Mouse (Mus musculus) C2C12 (cell line): Measurements from ENCODE around the gene Wdr25.

Experiments used
- CEBPB ChIP-seq: IDR thresholded peaks from one replicate; pipeline ENCODE4 v1.6.1; 2011; ENCODE audit warnings: low read depth, mild to moderate bottlenecking, control low read depth, moderate library complexity
- CTCF ChIP-seq: IDR thresholded peaks from one replicate; pipeline ENCODE4 v1.5.1; 2011; ENCODE audit not compliant: control insufficient read depth, insufficient read depth, insufficient read length
- MAX ChIP-seq: IDR thresholded peaks from one replicate; pipeline ENCODE4 v1.6.1; 2011; ENCODE audit warnings: mild to moderate bottlenecking, control low read depth
- MYOG ChIP-seq: IDR thresholded peaks from one replicate; pipeline ENCODE4 v1.6.1; 2011; ENCODE audit not compliant: control insufficient read depth, insufficient read length; ENCODE audit errors: extremely low read depth
- USF1 ChIP-seq: IDR thresholded peaks from one replicate; pipeline ENCODE4 v1.6.1; 2011; ENCODE audit warnings: low read depth, mild to moderate bottlenecking, control low read depth, moderate library complexity

DNA sequence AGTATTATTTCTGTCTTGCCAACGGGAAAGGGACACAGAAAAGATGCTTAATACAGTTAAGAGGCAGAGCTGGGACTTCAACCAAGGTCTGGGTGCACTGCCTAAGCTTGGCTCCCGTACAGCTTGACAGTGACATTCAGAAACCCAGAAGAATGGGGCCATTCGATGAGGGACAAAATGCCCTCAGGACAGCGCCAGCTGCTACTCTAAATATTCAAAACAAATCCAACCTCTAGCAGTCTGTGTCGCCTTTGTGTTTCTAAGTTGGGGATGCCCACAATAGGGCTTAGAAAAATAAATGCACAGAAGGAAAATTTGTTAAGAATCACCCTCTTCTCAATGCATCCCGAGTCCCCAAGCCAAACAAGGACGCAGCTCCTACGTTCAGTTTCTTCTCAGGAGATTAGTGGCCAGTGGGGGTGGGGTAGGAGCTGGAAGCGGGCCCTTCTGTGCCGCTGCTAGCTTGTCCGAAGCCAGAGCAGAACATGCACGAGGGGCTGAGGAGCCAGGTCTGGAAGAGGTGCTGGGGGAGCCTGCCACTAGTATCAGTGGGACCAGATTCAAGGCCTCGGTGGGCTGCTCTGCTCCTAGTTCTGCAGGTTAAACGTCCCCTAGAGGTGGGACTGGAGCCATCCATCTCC, 144.9 kb downstream of the Wdr25 start:
- no peak for TF ChIP-seq CTCF
- no peak for TF ChIP-seq CEBPB
- no peak for TF ChIP-seq USF1
- TF ChIP-seq MYOG, result no peak
- no peak for TF ChIP-seq MAX
